Mouse (Mus musculus): ENCODE measurements at regions not wholly inside any gene's neighbourhood (a gene's known extent, or its start where the extent isn't known, plus 50 kb on each side); places are given as distances from the start of the nearest gene placed in this dataset.

DNA sequence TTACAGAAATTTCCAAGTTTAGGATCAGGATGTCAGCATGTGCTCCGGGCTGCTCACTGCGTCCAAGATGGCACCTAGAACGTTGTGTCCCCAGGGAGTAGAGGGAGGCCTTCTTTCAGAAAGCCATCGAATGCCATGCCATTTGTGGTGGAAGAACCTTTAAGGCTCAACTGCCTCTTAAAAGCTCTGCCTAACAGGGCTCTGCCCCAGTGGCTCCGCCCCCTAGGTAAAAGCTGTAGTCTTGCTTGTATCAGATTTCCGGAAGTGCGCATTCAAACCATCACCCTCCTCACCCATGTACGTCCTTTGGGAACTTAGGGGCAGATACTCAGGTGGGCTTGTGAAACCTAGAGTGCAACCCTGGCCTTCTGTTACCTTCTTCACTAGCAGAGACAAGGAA, 54.0 kb upstream of the Psmd7 start:
- no peak for DNase-seq (ENCODE audit: low read depth)

DNA sequence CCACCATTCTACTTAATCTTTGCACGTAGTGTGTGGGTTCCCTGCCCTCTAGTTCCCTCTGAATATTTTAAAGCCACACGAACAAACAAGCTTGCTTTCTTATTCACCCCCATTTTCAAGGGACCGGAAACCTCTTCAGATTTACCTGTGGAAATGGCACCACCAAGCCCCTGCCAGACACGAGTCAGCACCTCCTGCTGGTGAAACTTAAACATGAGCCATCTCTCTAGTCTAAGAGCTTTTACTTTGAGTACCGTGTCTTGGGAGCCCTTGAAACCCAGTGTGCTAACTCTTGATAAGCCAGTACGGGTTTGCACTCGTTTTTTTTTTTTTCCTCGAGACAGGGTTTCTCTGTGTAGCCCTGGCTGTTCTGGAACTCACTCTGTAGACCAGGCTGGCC, 59.7 kb upstream of the Psmd7 start:
- DNase-seq (ENCODE audit: low read depth), result no peak

DNA sequence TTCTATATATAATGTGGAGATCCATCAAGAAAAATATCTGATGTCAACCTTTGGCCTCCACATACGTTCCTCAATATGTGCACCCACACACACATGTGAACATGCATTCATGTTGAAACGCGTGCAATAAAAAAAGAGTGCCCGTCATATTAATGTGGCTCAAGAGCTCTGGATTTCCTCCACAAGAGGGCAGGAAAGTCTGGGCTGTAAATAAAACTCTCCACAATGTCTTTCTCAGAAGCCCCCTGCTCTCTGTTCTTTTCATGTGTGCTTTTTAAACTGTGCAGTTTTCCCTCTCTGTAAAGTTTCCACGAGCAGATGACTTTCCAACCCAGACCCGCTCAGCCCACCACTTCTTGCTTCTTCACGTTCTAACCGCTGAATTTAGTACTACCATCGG, 62.0 kb upstream of the Psmd7 start:
- DNase-seq (ENCODE audit: low read depth), result no peak

DNA sequence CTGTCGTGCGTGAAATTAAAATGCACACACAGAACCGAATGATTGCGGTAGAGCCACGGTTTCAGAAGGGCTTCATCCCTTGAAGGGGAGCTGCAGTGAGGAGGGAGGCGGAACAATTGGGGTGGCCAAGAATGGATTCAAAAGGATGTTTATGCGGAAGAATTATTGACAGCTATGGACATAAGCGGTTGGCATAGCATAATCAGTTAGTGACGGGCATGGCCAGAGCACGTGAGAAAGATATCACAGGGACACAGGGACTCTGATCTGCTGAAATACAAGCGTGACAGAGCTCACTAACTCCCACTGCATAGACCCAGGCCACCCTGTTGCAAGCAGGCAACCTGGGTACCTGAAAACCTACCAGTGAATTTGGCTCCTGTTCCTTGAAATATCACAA, 63.2 kb upstream of the Psmd7 start:
- DNase-seq (ENCODE audit: low read depth), result no peak

DNA sequence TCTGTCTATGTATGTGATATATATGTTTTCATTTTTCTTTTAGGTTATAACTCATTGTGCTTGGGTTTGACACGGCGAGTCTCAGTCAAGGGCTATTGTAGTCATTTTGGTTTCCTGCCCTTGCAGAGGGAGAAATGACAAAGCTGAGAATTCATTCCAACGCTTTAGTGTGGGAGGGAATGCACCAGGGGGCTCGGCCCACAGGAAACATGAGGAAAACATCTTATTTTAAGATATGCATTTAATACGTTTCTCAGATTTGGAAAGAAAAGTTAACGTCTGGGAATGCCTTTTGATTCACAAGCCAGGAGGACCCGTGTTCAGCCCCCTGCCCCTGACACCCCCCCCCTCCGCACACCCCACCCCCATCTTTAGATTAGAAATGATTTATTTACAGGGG, 64.0 kb upstream of the Psmd7 start:
- DNase-seq (ENCODE audit: low read depth), result no peak

DNA sequence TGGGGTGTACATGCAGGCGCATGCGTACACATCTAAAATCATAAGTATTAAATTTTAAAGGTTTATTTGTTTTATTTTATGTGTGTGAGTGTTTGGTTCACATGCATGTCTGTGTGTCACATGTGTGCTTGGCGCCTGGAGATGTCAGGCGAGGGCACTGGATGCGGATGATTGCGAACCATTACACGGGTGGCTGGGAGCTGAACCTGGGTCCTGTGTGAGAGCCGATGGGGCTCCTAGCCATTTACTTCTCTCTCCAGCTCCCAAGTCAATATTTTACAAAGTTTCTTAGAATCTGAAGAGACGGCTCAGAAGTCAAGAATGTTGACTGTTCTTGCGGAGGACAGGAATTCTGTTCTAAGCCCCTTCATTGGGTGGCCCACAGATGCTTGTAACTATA, 65.4 kb upstream of the Psmd7 start:
- no peak for DNase-seq (ENCODE audit: low read depth)

DNA sequence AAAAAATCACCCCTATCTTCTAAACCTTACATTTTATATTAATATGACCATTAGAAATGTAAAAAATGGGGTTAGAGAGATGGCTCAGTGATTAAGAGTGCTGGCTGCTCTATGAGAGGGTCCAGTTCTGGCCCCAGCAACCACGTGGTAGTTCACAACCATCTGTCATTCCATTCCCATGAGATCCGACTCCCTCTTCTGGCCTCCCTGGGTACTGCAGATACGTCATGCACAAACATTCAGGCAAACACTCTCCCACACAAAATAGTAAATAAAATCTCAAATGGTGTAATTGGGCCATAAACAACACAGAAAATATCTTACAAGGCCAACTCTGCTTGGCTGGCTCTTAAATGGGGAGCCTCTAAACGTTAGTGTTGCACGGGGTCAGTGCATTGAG, 68.4 kb upstream of the Psmd7 start:
- DNase-seq (ENCODE audit: low read depth), result peak; percentile 12

DNA sequence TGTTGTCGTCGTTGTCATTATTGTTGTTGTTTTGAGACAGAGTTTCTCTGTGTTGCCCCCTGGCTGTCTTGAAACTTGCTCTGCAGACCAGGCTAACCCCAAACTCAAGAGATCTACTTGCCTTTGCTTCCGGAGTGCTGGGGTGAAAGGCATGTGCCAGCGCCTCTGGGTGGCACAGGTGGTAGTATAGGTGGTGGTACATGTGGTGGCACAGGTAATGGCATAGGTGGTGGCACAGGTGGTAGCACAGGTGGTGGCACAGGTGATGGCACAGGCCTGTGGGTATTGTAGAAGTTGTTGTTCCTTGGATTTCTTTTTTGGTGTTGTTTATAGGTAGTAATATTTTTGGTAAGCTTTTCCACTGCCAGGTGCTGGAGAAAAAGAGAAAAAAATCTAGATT, 69.5 kb upstream of the Psmd7 start:
- DNase-seq (ENCODE audit: low read depth), result no peak

DNA sequence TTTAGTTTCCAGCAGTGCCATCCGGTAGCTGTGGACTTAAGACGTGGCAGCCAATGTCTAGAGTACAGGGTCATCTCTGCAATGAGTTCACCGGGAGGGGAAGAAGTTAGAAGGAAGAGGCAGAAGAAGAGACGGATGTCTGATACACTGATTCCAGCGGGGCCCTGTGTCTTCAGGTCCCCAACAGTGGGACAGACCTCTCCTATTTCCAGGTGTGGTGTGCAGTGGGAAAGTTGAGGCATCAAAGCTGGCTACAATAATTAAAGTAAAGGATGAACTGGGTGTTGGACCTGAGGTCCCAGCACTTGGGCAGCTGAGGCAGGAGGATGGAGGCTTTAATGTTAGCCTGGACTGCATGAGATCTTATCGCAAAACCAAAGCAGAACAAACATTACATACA, 70.1 kb upstream of the Psmd7 start:
- no peak for DNase-seq (ENCODE audit: low read depth)

DNA sequence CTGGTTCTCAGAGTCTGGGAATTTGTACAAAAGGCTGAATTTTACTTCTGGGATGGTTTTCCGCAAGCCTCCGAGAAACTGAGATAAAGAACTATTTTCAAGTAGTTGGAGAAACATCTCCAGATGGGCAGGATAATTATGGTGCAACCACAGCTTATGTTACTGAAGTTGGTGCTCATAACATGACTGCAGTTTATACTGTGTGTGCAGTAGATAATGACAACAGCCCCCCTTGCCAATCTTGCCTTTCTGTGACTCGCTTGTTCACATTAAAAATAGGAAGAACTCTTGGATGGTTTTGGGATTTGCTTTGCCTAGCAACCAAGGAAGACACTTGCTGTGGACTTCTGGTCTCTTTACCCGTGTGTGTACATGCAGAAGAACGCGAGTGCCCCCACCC, 72.4 kb upstream of the Psmd7 start:
- no peak for DNase-seq (ENCODE audit: low read depth)

DNA sequence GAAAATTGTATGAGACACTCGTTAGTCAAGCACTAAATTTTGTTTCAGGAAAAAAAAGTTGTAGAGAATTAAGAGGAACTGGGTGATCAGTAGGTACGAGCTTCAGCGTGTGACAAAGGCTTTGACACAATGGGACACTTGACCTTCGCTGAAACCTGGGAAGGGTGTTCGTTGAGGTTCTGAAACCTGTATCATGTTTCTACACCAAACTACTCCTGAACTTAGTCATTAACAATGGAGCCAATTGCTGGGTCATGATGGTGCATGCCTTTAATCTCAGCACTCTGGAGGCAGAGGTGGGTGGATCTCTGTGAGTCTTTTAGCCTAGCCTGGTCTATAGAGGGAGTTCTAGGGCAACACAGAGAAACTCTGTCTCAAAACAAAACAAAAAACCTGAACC, 81.3 kb upstream of the Psmd7 start:
- no peak for DNase-seq (ENCODE audit: low read depth)

DNA sequence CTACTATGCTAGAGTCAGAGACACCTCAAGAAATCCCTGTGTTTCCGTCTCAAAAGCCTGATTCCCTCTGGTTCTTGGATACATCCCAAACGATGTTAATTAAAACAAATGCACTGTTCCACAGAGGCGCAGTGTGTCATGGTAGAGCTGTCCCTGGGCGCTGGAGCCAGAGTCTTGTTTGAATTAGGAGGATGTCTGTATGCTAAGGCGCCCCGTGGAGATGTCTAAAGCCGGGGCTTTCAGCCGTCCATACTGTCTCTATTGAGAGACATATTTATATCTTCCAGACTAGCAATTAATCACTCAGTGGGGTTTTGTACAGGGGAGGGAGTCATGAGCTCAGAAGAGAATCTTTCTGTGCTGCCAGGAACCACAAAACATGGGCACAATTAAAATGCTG, 83.2 kb upstream of the Psmd7 start:
- DNase-seq (ENCODE audit: low read depth), result no peak

DNA sequence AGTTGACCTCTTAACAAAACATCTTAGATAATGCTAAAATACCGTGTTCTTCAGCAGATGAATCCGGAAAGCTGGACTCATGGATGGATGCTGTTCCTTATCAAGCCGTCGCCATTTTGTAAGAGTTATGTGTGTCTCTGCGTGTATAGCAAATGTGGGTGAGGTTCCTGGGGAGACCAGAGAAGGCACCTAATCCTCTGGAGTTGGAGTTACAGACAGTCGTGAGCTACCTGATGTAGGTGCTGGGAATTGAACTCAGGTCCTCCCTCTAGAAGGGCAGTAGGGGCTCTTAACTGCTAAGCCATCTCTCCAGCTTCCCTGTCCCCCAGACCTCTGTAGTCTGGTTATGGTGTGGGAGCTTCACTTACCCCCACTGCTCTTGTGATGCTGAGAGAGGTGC, 84.4 kb upstream of the Psmd7 start:
- no peak for DNase-seq (ENCODE audit: low read depth)

DNA sequence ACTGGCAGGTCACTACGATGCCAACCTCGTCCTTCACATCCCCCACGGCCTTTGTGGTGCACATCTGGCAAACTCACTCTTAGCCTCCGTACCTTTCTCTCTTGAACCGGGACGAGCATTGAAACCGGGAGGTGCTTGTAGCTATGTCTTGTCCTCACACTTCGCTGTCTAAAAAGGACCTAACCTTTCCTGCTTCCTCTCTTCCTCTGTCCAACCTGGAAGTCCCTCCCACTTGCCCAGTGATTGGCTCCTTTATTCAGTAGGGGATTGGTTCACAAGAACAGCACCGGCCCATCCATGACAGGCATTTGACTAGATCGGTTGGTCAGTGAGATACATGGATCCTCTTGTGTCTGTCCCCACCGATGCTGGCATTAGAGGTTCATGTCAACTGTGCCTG, 93.8 kb upstream of the Psmd7 start:
- DNase-seq (ENCODE audit: low read depth), result no peak

DNA sequence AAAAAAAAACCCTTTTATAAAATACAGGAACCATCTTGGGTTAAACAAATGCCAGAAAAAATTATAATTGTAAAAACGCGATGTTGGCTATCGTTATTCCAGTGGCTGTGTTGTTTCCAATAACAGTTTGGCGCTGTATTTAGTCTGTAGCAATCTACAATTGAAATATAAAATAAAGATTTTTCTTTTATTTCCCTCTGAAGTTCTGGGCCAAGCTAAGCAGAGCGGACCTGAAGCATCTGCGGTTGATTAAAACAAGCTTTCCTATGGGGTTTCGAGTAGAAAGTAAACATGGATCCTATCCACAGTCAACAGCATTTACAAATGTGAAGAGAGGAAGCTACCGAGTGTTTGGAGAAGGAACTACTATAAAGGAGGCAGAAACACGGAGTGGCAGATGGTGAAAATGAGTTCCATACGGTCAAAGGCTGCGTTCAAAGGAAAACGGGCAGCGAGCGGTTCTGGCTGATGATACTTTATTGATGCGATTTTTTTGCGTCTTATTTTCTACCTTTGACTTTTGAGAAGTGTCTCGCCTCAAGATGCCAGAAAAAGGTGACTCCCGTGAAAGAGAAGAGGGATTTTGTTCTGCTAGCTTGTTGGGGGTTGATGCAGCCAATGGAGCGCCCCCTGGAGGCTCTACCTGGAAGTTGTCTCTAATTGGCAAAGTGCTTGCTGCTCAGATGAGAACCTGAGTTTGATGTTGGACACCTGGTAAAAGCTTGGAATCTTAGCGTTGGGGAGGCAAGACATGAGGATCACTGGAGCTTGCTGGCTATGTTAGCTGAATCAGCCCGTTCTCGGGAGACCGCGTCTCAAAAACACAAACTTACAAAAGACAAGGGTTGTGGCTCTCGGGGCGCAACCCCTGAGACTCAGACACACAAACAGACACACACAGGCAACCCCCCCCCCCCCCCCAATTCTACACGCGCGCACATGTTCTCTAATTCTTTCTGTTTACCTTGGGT, 96.7 kb upstream of the Psmd7 start:
- peak; percentile 5 for DNase-seq (ENCODE audit: low read depth)

DNA sequence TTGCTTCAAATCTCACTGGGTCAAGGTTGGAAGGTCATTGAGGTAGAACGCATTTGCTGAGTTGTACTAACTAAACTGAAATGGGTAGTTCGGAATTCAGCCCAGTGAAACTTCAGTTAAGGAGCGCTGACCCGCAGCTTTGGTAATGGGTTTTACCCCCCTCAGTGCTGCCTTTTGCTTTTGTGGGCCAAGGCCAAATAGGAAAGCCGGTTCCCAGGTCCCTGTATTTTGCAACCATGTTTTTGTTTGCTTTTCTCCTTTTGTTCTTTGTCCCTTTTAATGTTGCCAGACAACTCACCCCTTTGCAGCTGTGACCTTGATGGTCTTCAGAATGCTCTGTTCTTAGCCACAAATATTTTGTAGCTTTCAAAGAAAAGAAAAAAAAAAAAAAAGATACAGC, 98.7 kb upstream of the Psmd7 start:
- DNase-seq (ENCODE audit: low read depth), result no peak

DNA sequence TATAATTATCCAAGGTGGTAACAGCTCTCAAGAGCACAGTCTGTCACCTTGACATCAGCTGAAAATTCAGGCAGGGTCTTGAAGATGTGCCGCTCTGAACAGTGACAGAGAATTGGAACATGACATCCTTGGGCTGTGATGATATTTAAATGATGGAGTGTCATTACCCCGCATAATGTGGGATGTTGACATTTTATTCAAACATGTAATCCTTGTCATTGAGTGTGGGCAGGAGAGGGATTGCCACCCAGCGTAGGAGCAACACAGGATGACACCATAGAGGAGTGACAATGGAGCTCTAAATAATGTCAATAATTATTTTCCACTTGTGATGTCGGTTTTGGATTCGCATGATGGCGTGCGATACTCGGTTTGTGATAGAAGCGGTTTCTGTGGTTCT, 99.3 kb upstream of the Psmd7 start:
- no peak for DNase-seq (ENCODE audit: low read depth)

DNA sequence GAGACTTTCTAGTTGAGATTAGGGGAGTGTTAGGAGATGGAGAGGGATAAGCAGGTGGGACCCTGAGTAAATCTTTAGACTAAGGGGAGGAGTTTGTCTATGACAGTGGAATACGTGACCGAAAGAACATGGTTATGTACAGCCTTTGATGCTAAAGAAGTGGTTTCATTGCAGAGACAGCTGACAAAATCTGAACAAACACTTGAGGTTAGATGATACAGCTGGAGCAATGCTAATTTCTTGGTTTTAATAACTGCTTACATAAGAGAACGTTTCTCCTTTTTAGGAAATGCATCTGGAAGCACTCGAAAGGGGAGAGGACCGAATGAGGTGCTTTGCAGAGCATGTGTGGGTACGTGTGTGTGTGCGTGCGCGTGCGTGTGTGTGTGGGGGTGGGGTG, 100.8 kb upstream of the Psmd7 start:
- no peak for DNase-seq (ENCODE audit: low read depth)

DNA sequence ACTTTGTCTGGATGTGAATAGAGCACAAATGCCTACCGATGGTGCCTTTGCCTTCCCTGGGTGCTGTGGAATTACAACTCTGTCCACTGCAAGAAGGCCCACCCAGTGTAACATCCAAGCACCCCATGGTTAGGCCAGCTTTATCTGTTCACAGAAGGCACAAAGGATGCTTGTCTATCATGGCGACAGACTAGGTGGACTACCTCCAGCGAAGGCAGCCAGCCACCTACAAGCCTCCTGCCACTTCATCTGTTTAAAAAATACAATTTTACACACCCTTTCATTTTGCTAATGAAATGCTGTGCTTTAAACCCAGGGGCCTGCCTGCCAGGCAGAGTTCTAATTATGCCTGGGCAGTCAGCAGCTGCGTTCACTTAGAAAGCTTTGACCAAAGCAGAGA, 103.0 kb upstream of the Psmd7 start:
- DNase-seq (ENCODE audit: low read depth), result no peak

DNA sequence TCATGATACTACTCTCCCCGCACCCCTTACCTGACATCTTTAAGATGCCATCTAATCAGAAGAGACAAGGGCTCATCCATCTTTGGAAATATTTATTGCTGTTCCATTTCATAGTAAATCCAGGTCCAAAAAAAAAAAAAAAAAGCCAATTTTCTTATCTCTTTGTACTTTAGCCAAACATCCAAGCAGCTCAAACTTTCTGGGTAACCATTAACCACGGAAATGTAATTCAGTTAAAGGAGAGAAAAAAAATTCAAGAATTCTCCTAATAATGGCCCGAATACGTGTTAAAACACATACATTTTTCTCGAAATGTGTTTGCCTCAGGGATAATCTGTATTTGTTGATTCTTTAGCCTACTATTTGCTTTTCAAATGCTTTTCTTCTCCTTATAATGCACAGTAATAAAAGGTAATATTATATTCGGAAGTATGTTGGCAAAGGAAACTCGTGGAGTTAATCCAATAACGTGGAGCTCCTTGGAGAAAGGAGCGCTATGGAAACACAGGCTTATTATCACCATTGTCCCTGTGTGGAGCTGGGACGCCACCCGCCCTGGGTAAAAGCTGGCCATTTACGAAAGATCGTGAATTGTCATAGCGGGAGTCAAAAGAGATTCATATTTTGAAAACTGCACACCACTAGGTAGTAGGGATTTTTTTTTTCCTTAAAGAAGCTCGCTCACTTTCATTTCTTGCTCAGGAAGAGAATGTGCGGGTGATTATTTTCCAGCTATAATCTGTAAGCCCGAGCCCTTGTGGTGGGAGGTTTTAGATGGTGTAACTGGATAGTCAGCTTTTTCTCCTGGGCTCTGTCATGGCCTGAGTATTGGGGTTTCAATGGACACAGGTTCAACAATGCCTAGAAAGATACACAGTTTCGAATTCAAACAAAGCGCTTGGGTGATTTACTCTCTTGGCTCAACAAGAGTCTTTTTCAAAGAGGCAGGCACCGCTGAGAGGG, 108.4 kb upstream of the Psmd7 start:
- no peak for DNase-seq (ENCODE audit: low read depth)

DNA sequence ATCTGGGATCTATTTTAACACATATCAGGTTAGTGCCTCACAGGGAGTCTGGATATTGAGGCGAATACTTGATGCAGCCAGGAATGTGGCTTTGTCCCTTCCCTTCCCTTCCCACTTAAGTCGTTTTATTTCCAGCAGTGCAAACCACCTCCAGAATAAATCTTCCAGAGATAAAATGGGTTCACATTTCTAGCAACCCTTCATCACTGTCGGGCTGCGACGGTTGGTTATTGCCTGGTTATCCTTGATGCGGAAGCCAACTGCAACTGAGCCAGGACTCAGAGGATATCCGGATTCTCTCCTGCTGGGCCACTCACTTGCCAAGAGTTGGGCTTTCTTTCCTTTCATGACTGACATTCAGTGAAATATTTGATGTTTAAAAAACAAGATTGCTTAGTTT, 111.0 kb upstream of the Psmd7 start:
- no peak for DNase-seq (ENCODE audit: low read depth)

DNA sequence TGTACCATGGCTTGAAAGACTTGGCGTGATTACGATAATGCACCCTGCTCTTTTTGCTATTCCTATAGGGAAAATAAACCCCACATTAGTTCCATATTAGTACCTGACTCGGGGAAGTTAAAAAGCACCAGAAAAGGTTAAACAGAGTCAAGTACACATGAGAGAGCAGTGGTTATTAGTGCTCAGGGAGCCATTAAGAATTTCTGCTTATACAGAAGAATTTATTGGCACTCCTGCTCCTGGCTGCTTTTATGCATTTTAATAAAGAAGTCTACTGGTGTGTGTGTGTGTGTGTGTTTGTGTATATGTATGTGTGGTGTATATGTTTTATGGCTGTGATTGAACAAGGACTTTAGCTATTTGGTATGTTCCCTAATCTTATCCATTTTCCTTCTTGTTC, 111.5 kb upstream of the Psmd7 start:
- DNase-seq (ENCODE audit: low read depth), result no peak

DNA sequence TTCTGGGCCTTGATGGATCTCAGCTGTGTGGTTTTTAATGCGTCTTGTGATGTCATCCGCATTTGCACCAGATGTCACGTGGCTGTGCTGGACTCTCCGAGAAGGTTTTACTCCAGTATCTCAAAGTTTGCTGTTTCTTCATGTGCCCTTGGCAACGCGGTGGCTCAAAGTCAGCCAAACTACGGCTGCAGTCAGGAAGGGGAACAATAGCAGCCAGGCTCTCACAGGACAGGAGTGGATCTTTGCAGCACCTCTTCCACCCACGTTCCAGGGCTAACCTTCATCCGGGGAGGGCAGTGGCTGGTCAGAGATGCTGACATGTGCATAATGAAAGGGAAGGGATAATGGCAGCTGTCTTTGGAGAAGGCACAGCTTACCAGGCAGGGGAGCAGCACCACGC, 127.6 kb upstream of the Psmd7 start:
- no peak for DNase-seq (ENCODE audit: low read depth)
